Mouse (Mus musculus) testis, postnatal 14 days (tissue): ENCODE measurements around the gene Mapk8ip2.

Source experiments
- DNase-seq: peaks from one replicate; pipeline ENCODE4 v3.0.0; 2021; ENCODE audit warnings: low spot score

Mapk8ip2 gene

GRCm38 (mm10) chr15:89480584-89480983, 26.9 kb downstream of the Mapk8ip2 start:
- DNase-seq = no peak

DNA sequence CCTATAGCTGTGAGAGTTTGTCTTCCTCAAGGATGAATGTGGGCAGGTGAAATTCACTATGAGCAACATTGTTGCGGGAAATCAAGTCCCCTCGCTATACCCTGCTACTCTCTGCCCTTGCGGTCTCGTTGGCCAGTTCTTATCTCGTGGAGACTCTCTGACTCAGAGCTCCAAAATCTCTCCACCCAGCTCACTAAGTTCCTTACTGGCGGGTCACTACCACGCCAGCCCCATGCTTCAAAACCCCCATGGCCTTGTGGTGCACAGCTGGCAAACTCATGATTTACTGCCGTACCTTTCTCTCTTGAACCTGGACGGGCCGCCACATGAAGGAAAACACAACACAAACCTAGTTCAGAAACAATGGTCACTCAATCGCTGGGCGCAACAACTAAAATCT, 34.5 kb downstream of the Mapk8ip2 start:
- peak; percentile 42 for DNase-seq

GRCm38 (mm10) chr15:89488611-89489117, 35.0 kb downstream of the Mapk8ip2 start:
- DNase-seq = no peak

- DNase-seq = no peak
Observed at GRCm38 (mm10) chr15:89494970-89495369, 41.3 kb downstream of the Mapk8ip2 start.

- no peak for DNase-seq
Observed at GRCm38 (mm10) chr15:89496131-89496530, 42.4 kb downstream of the Mapk8ip2 start.

GRCm38 (mm10) chr15:89496841-89497240, 43.1 kb downstream of the Mapk8ip2 start:
- DNase-seq = no peak

GRCm38 (mm10) chr15:89497391-89498048, 43.8 kb downstream of the Mapk8ip2 start:
- DNase-seq = no peak

GRCm38 (mm10) chr15:89498049-89498960, 44.6 kb downstream of the Mapk8ip2 start:
- DNase-seq = no peak

GRCm38 (mm10) chr15:89498961-89499688, 45.4 kb downstream of the Mapk8ip2 start, which contains the start of gene Shank3:
TSS of gene Shank3 (plus strand) at chr15:89499623.
- DNase-seq = no peak

GRCm38 (mm10) chr15:89499784-89500220, 46.1 kb downstream of the Mapk8ip2 start:
- no peak for DNase-seq

- no peak for DNase-seq
Observed at GRCm38 (mm10) chr15:89500221-89500791, 46.6 kb downstream of the Mapk8ip2 start.

- DNase-seq = no peak
Observed at GRCm38 (mm10) chr15:89501321-89501720, 47.6 kb downstream of the Mapk8ip2 start.

GRCm38 (mm10) chr15:89504838-89505237, 51.1 kb downstream of the Mapk8ip2 start:
- DNase-seq = no peak

DNA sequence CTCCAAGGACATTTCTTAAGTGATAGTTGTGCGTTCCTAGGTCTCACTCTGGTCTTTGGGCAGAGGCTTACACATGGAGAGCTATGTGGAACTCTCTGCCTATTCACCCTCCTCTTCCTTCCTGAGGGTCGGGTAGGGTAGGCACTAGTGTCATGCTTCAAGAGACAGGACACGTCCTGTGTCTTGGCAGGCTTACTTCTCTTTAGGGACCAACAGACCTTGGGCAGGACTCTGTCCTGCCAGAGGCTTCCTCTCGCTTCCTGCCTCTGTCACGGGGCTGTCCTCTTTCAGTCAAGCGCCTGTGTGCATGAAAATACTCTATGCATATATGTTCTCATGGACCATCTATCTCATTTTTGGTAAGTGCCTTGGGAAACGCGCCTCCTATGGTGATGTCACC, 54.0 kb downstream of the Mapk8ip2 start:
- DNase-seq = no peak

- no peak for DNase-seq
Observed at GRCm38 (mm10) chr15:89512679-89513078, 59.0 kb downstream of the Mapk8ip2 start.
